Mouse (Mus musculus) intestine, postnatal 0 days (tissue): ENCODE measurements around the gene Gpr27. TPM values are rescaled to one million over a fixed set of nuclear protein-coding genes. Genes with fewer than 3 reads are reported as not detected.

Experiments used
- ATAC-seq: fragments of 200-750 bp; cut with Nextera tagmentation; 2 replicates; pipeline ENCODE4 v1.8.0; 2017; ENCODE audit warnings: mild to moderate bottlenecking, moderate TSS enrichment, moderate library complexity
- H3K27ac ChIP-seq: fragments of 300-500 bp; sonication (generic); 2 replicates; pipeline ENCODE4 v1.5.1; 2014; ENCODE audit warnings: mild to moderate bottlenecking, low read depth, low read length, moderate library complexity
- H3K27me3 ChIP-seq: fragments of 300-500 bp; sonication (generic); replicated peaks from 2 replicates; pipeline ENCODE4 v1.6.1; 2014; ENCODE audit warnings: low read length, mixed read lengths; ENCODE audit not compliant: control insufficient read depth, insufficient read depth
- H3K36me3 ChIP-seq: fragments of 300-500 bp; sonication (generic); 2 replicates; pipeline ENCODE4 v1.6.1; 2014; ENCODE audit warnings: mild to moderate bottlenecking, moderate library complexity; ENCODE audit not compliant: control insufficient read depth, insufficient read depth
- H3K4me1 ChIP-seq: fragments of 300-500 bp; sonication (generic); replicated peaks from 2 replicates; pipeline ENCODE4 v1.6.1; 2014; ENCODE audit warnings: antibody characterized with exemption, low read length, mixed read lengths; ENCODE audit not compliant: control insufficient read depth, insufficient read depth
- H3K4me2 ChIP-seq: fragments of 300-500 bp; sonication (generic); replicated peaks from 2 replicates; pipeline ENCODE4 v1.6.1; 2014; ENCODE audit warnings: low read depth, mild to moderate bottlenecking, moderate library complexity
- H3K4me3 ChIP-seq: fragments of 300-500 bp; sonication (generic); 2 replicates; pipeline ENCODE4 v1.5.1; 2014; ENCODE audit warnings: low read depth, low read length
- H3K9ac ChIP-seq: fragments of 300-500 bp; sonication (generic); 2 replicates; pipeline ENCODE4 v1.6.1; 2014; ENCODE audit warnings: mild to moderate bottlenecking, low read depth, low read length
- H3K9me3 ChIP-seq: fragments of 300-500 bp; sonication (generic); 2 replicates; pipeline ENCODE4 v1.6.1; 2016; ENCODE audit warnings: mixed run types; ENCODE audit not compliant: control insufficient read depth
- CTCF ChIP-seq: sonication (generic); IDR thresholded peaks from 2 replicates; pipeline ENCODE4 v1.5.1; 2016; ENCODE audit warnings: low read depth, mild to moderate bottlenecking, control low read depth, antibody characterized with exemption, moderate library complexity
- WGBS: fragments of 180-500 bp; shearing (Covaris S2); extraction: QIAGEN DNeasy Blood & Tissue Kit; methylation state at CpG from one replicate; pipeline ENCODE4 v1.1.7; 2014; 5-methylcytosine and 5-hydroxymethylcytosine counted together
- polyA plus RNA-seq: library from polyadenylated mRNA; unstranded; fragments of >200 nt; fragmentation: Nextera tagmentation; extraction: Ambion mirVana; gene quantifications from 2 replicates; pipeline ENCODE4 v1.2.1, GENCODE M21; 2015

Gene Gpr27
- polyA plus RNA-seq, 1 experiment from 2014 or later = 2.4 TPM

DNA sequence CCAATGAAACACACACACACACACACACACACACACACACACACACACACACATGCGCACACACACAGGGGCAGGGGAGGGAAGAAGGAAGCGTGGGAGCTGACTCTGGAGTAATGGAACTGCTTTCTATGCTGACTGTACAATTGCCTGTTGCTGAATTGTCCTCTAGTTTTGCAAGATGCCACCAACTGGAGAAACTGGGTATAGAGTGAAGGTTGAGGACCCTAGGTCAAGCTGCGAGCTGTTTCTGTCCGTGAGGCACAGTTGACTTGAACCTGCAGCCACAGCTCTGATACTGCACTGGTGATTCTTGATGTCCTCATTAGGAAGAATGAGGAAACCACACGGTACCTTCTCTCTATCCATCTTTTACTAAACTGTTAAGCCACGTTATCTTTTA lies 23.4 kb downstream of the Gpr27 start:
- Histone ChIP-seq H3K36me3 (no peaks in the 10 kb centered on the region), H3K4me2 (no peak overlapping the region), H3K9me3 (no peaks in the 10 kb centered on the region), H3K4me3 (no peak overlapping the region), H3K27me3 (no peaks in the 10 kb centered on the region), H3K4me1 (no peaks in the 10 kb centered on the region), H3K27ac (no peak overlapping the region), H3K9ac (no peak overlapping the region)
- peak; percentile 11; the same call in 1 of the 2 replicates for TF ChIP-seq CTCF
- no peak for ATAC-seq
- WGBS = 71% methylated on average over 6 of the region's 6 CpGs

DNA sequence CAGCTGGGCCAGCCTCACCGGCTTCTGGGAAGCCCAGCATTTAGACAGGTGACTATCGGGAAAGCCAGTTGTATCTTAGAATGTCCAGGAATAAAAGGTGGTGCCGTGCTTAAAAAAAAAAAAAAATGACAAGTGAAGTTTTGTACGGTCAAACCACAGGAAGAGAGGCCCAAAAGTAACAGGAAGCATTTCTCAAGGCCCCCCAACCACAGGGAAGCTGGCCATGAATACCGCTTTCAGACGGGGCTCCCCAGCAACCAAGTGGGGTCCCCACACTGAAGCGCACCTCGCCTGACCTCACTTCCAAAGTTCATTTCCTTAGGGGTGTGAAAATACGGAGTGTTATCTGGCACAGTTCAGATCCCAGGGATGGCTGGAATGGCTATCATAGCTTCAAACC lies 28.6 kb downstream of the Gpr27 start:
- peaks cover 11% of the 10 kb centered on the region for H3K27me3 ChIP-seq
- no peak for ATAC-seq
- H3K9me3 ChIP-seq = no peaks in the 10 kb centered on the region
- no peak overlapping the region for H3K9ac ChIP-seq
- no peaks in the 10 kb centered on the region for H3K4me1 ChIP-seq
- no peaks in the 10 kb centered on the region for H3K36me3 ChIP-seq
- no peak for TF ChIP-seq CTCF
- H3K4me3 ChIP-seq = no peak overlapping the region
- WGBS = 74% methylated on average over 9 of the region's 9 CpGs
- no peak overlapping the region for H3K27ac ChIP-seq
- no peak overlapping the region for H3K4me2 ChIP-seq

- no peaks in the 10 kb centered on the region for H3K9me3 ChIP-seq
These were observed 29.9 kb downstream of the Gpr27 start for GRCm38 (mm10) chr6:99722390-99722789.

GRCm38 (mm10) chr6:99725971-99726561 lies 33.6 kb downstream of the Gpr27 start, which contains the start of gene Prok2:
TSS of gene Prok2 (minus strand) at chr6:99726392.
- Histone ChIP-seq H3K4me3 (peak within 1 kb of the TSS; percentile 45), H3K27me3 (peaks cover 25% of the 10 kb centered on the region), H3K27ac (no peak within 1 kb of the TSS), H3K36me3 (no peaks in the 10 kb centered on the region), H3K4me1 (no peaks in the 10 kb centered on the region), H3K4me2 (peak within 1 kb of the TSS; percentile 75), H3K9ac (no peak within 1 kb of the TSS), H3K9me3 (no peaks in the 10 kb centered on the region)
- TF ChIP-seq CTCF = no peak
- peak; percentile 47; the same call in 1 of the 2 replicates for ATAC-seq
- under 1% methylated on average over 60 of the region's 61 CpGs for WGBS

More at GRCm38 (mm10) chr6:99722390-99722789, 29.9 kb downstream of the Gpr27 start:
- Histone ChIP-seq H3K4me3 (no peak overlapping the region), H3K4me2 (no peak overlapping the region), H3K36me3 (no peaks in the 10 kb centered on the region), H3K27me3 (peaks cover 25% of the 10 kb centered on the region), H3K4me1 (no peaks in the 10 kb centered on the region), H3K9ac (no peak overlapping the region), H3K27ac (no peak overlapping the region)
- no peak for ATAC-seq
- WGBS = 93% methylated on average over 9 of the region's 9 CpGs
- no peak for TF ChIP-seq CTCF

DNA sequence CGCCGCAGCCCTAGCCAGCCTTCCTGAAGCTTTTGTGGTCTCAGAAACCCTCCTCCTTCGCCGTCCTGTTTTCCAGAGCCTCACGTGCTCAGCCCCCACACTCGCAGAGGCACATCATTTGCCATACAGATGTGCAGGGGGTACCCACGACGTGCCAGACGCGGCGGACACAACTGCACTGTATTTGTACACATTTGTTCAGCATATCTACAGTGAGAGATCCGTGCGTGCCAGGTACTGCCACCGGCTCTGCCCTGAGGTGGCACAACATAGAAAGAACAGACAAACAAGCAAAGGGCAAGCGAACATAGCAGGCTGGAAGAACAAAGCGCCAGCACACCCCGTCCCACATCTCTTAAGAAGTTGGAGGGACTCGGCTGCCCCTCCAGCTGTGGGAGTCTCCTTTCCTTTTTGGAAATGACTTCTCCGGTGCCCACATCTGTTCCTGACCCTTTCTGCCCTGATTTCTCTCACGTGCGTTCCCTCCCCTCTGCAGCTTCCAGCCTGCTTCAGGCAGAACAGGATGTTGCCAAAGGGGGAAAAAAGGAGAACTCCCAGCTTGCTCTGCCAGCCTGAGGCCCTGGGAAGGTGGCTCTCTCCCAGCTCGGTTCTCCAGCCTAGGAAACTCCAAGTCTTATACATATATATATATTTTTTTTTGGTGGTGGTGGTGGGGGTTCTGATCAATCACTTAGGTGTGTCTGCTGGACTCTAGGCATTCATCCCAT lies 34.3 kb downstream of the Gpr27 start:
- no peak for ATAC-seq
- no peaks in the 10 kb centered on the region for H3K9me3 ChIP-seq
- WGBS = 7% methylated on average over 22 of the region's 22 CpGs
- no peak overlapping the region for H3K27ac ChIP-seq
- H3K36me3 ChIP-seq = no peaks in the 10 kb centered on the region
- H3K27me3 ChIP-seq = peaks cover 25% of the 10 kb centered on the region
- H3K9ac ChIP-seq = no peak overlapping the region
- H3K4me1 ChIP-seq = no peaks in the 10 kb centered on the region
- H3K4me2 ChIP-seq = peak overlapping the region; percentile 75
- TF ChIP-seq CTCF = no peak
- peak overlapping the region; percentile 45 for H3K4me3 ChIP-seq

DNA sequence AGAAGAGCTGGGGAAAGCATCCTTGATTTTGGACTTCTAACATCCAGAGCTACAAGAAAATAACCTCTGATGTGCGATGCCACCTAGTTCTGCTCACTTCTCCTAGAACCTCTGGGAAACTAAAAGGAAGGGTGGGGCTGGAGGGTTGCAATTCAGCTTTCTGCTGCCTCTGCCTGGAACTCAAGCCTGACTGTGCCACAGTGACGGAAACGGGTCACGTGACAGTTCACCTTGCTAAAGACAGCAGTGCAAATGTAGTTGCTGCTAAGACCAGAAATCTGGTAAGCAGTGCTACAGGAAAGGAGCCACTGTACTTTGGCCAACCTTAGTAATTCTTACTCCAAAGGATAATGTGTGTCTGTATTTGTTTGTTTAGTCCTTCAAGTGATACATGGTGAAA lies 37.4 kb downstream of the Gpr27 start:
- no peaks in the 10 kb centered on the region for H3K9me3 ChIP-seq
- no peak overlapping the region for H3K27ac ChIP-seq
- H3K4me1 ChIP-seq = no peaks in the 10 kb centered on the region
- H3K4me2 ChIP-seq = no peak overlapping the region
- H3K4me3 ChIP-seq = no peak overlapping the region
- peaks cover 23% of the 10 kb centered on the region for H3K27me3 ChIP-seq
- no peak for ATAC-seq
- 83% methylated on average over 4 of the region's 4 CpGs for WGBS
- no peak for TF ChIP-seq CTCF
- no peak overlapping the region for H3K9ac ChIP-seq
- no peaks in the 10 kb centered on the region for H3K36me3 ChIP-seq
